Mouse (Mus musculus) erythroblast, adult 5-6 weeks (primary cell): ENCODE data around the gene Rinl. TPM values are rescaled to one million over a fixed set of nuclear protein-coding genes. Genes with fewer than 3 reads are reported as not detected.

Experiments
- total RNA-seq, 2 experiments: library from RNA; stranded (forward) in 1 of 2; stranded (reverse) in 1 of 2; fragments of 150-400 nt in 1 of 2; fragments of 200-764, 138-1000 nt in 1 of 2; gene quantifications; 2 replicates each; pipeline versions ENCODE4 v1.2.3 to v1.2.4; 2015 to 2017; ENCODE audit warnings: low replicate concordance in 2 of 2

Gene Rinl
- total RNA-seq, 2 experiments from 2014 or later: 13.4 to 25.0 TPM

Other genes with a start within 250 kb of the Rinl start
- gene Sycn, start 248.1 kb upstream of the Rinl start, total RNA-seq (2015; ENCODE audit: low replicate concordance): not detected in 2 replicates
- gene Sycn, start 248.1 kb upstream of the Rinl start, total RNA-seq (2017; ENCODE audit: low replicate concordance): not detected in 2 replicates
- gene Nccrp1, start 241.7 kb upstream of the Rinl start, total RNA-seq (2015; ENCODE audit: low replicate concordance): 0.84 TPM in 1 of 2 replicates, not detected in the other
- not detected in 2 replicates for gene Nccrp1, start 241.7 kb upstream of the Rinl start, total RNA-seq (2017; ENCODE audit: low replicate concordance)
- 7.3 and 11.9 TPM in 2 replicates for gene Samd4b, start 190.8 kb upstream of the Rinl start, total RNA-seq (2015; ENCODE audit: low replicate concordance)
- gene Samd4b, start 190.8 kb upstream of the Rinl start, total RNA-seq (2017; ENCODE audit: low replicate concordance): 3.1 and 4.8 TPM in 2 replicates
- 3.1 and 3.5 TPM in 2 replicates for gene Pak4, start 190.8 kb upstream of the Rinl start, total RNA-seq (2015; ENCODE audit: low replicate concordance)
- gene Pak4, start 190.8 kb upstream of the Rinl start, total RNA-seq (2017; ENCODE audit: low replicate concordance): 2.0 and 6.4 TPM in 2 replicates
- gene Acp7, start 157.6 kb upstream of the Rinl start, total RNA-seq (2015; ENCODE audit: low replicate concordance): not detected in 2 replicates
- not detected in 2 replicates for gene Acp7, start 157.6 kb upstream of the Rinl start, total RNA-seq (2017; ENCODE audit: low replicate concordance)
- gene Fbxo27, start 96.1 kb upstream of the Rinl start, total RNA-seq (2015; ENCODE audit: low replicate concordance): 1.7 TPM in 1 of 2 replicates, not detected in the other
- gene Fbxo27, start 96.1 kb upstream of the Rinl start, total RNA-seq (2017; ENCODE audit: low replicate concordance): 0.28 TPM in 1 of 2 replicates, not detected in the other
- gene Fbxo17, start 72.2 kb upstream of the Rinl start, total RNA-seq (2015; ENCODE audit: low replicate concordance): 1.3 TPM in 1 of 2 replicates, not detected in the other
- gene Fbxo17, start 72.2 kb upstream of the Rinl start, total RNA-seq (2017; ENCODE audit: low replicate concordance): 2.4 TPM in 1 of 2 replicates, not detected in the other
- 31.1 and 44.8 TPM in 2 replicates for gene Mrps12, start 47.1 kb upstream of the Rinl start, total RNA-seq (2015; ENCODE audit: low replicate concordance)
- 6.1 and 8.1 TPM in 2 replicates for gene Mrps12, start 47.1 kb upstream of the Rinl start, total RNA-seq (2017; ENCODE audit: low replicate concordance)
- 0.84 TPM in 1 of 2 replicates, not detected in the other for gene Sars2, start 47.0 kb upstream of the Rinl start, total RNA-seq (2015; ENCODE audit: low replicate concordance)
- 1.8 and 4.3 TPM in 2 replicates for gene Sars2, start 47.0 kb upstream of the Rinl start, total RNA-seq (2017; ENCODE audit: low replicate concordance)
- not detected in 2 replicates for gene Ccer2, start 32.8 kb upstream of the Rinl start, total RNA-seq (2015; ENCODE audit: low replicate concordance)
- gene Ccer2, start 32.8 kb upstream of the Rinl start, total RNA-seq (2017; ENCODE audit: low replicate concordance): not detected in 2 replicates
- gene Sirt2, start 22.2 kb upstream of the Rinl start, total RNA-seq (2015; ENCODE audit: low replicate concordance): 18.3 and 21.5 TPM in 2 replicates
- 6.0 and 9.8 TPM in 2 replicates for gene Sirt2, start 22.2 kb upstream of the Rinl start, total RNA-seq (2017; ENCODE audit: low replicate concordance)
- 2.9 and 3.8 TPM in 2 replicates for gene Nfkbib, start 21.5 kb upstream of the Rinl start, total RNA-seq (2015; ENCODE audit: low replicate concordance)
- 2.2 and 3.6 TPM in 2 replicates for gene Nfkbib, start 21.5 kb upstream of the Rinl start, total RNA-seq (2017; ENCODE audit: low replicate concordance)
- gene Hnrnpl, start 19.6 kb downstream of the Rinl start, total RNA-seq (2015; ENCODE audit: low replicate concordance): 98.6 and 172 TPM in 2 replicates
- gene Hnrnpl, start 19.6 kb downstream of the Rinl start, total RNA-seq (2017; ENCODE audit: low replicate concordance): 98.1 and 140 TPM in 2 replicates
- gene Ech1, start 36.2 kb downstream of the Rinl start, total RNA-seq (2015; ENCODE audit: low replicate concordance): 36.6 and 59.0 TPM in 2 replicates
- 23.2 and 31.8 TPM in 2 replicates for gene Ech1, start 36.2 kb downstream of the Rinl start, total RNA-seq (2017; ENCODE audit: low replicate concordance)
- 1.7 TPM in 1 of 2 replicates, not detected in the other for gene Lgals4, start 44.9 kb downstream of the Rinl start, total RNA-seq (2015; ENCODE audit: low replicate concordance)
- 2.4 TPM in 1 of 2 replicates, not detected in the other for gene Lgals4, start 44.9 kb downstream of the Rinl start, total RNA-seq (2017; ENCODE audit: low replicate concordance)
- not detected in 2 replicates for gene Lgals7, start 74.9 kb downstream of the Rinl start, total RNA-seq (2015; ENCODE audit: low replicate concordance)
- gene Lgals7, start 74.9 kb downstream of the Rinl start, total RNA-seq (2017; ENCODE audit: low replicate concordance): not detected in 2 replicates
- not detected in 2 replicates for gene Capn12, start 92.5 kb downstream of the Rinl start, total RNA-seq (2015; ENCODE audit: low replicate concordance)
- 0.26 and 0.42 TPM in 2 replicates for gene Capn12, start 92.5 kb downstream of the Rinl start, total RNA-seq (2017; ENCODE audit: low replicate concordance)
- gene Actn4, start 173.4 kb downstream of the Rinl start, total RNA-seq (2015; ENCODE audit: low replicate concordance): 42.0 and 55.3 TPM in 2 replicates
- gene Actn4, start 173.4 kb downstream of the Rinl start, total RNA-seq (2017; ENCODE audit: low replicate concordance): 45.1 and 45.4 TPM in 2 replicates
- gene Eif3k, start 192.9 kb downstream of the Rinl start, total RNA-seq (2015; ENCODE audit: low replicate concordance): 50.7 and 81.1 TPM in 2 replicates
- 115 and 133 TPM in 2 replicates for gene Eif3k, start 192.9 kb downstream of the Rinl start, total RNA-seq (2017; ENCODE audit: low replicate concordance)
- gene Map4k1, start 193.1 kb downstream of the Rinl start, total RNA-seq (2015; ENCODE audit: low replicate concordance): 5.6 and 6.7 TPM in 2 replicates
- gene Map4k1, start 193.1 kb downstream of the Rinl start, total RNA-seq (2017; ENCODE audit: low replicate concordance): 11.3 and 11.8 TPM in 2 replicates